Mouse (Mus musculus) spleen, adult 2 months (tissue): Measurements from ENCODE around the gene Gulp1. TPM values are rescaled to one million over a fixed set of nuclear protein-coding genes. Genes with fewer than 3 reads are reported as not detected.

Source experiments
- DNase-seq, 2 experiments: peaks; one replicate each; pipeline versions ENCODE4 v3.0.0 to v3.0.0-alpha.2; 2012 to 2021; ENCODE audit warnings: low spot score in 2 of 2, low read depth in 1 of 2
- H3K27ac ChIP-seq: fragments of 200-500 bp; 2 replicates; pipeline ENCODE4 v1.5.1; 2012; ENCODE audit warnings: low read length, inconsistent platforms; ENCODE audit not compliant: insufficient read depth
- H3K27me3 ChIP-seq: fragments of 200-500 bp; 2 replicates; pipeline ENCODE4 v1.6.1; 2012; ENCODE audit warnings: mild to moderate bottlenecking, moderate library complexity, low read length, inconsistent platforms; ENCODE audit not compliant: control insufficient read depth, insufficient read depth
- H3K36me3 ChIP-seq: fragments of 200-500 bp; 2 replicates; pipeline ENCODE4 v1.6.1; 2012; ENCODE audit warnings: mild to moderate bottlenecking, low read length, inconsistent platforms; ENCODE audit not compliant: control insufficient read depth, insufficient read depth
- H3K4me1 ChIP-seq: fragments of 200-500 bp; 2 replicates; pipeline ENCODE4 v1.6.1; 2011; ENCODE audit warnings: inconsistent platforms; ENCODE audit not compliant: control insufficient read depth, insufficient read depth, insufficient read length
- H3K4me3 ChIP-seq: fragments of 200-500 bp; 2 replicates; pipeline ENCODE4 v1.5.1; 2011; ENCODE audit warnings: mild to moderate bottlenecking, inconsistent platforms; ENCODE audit not compliant: insufficient read depth, insufficient read length; ENCODE audit errors: extremely low read depth
- CTCF ChIP-seq: fragments of 200-500 bp; IDR thresholded peaks from 2 replicates; pipeline ENCODE4 v1.5.1; 2011; ENCODE audit warnings: mild to moderate bottlenecking, inconsistent platforms; ENCODE audit not compliant: insufficient read depth, insufficient read length, insufficient replicate concordance; ENCODE audit errors: extremely low read depth
- POLR2A ChIP-seq: fragments of 200-500 bp; IDR thresholded peaks from 2 replicates; pipeline ENCODE4 v1.6.1; 2011; ENCODE audit warnings: low read depth, low read length, inconsistent platforms
- WGBS: fragments of 180-500 bp; shearing (Covaris S2); methylation state at CpG from one replicate; pipeline ENCODE4 v1.1.7; 2018; 5-methylcytosine and 5-hydroxymethylcytosine counted together
- polyA plus RNA-seq: library from polyadenylated mRNA; depleted of rRNA; stranded (reverse); fragments of >200 nt; gene quantifications from 2 replicates; pipeline ENCODE4 v1.2.3, GENCODE M21; 2012; rRNA removed

Gulp1 gene
- polyA plus RNA-seq, result 1.7 and 1.9 TPM in 2 replicates

DNA sequence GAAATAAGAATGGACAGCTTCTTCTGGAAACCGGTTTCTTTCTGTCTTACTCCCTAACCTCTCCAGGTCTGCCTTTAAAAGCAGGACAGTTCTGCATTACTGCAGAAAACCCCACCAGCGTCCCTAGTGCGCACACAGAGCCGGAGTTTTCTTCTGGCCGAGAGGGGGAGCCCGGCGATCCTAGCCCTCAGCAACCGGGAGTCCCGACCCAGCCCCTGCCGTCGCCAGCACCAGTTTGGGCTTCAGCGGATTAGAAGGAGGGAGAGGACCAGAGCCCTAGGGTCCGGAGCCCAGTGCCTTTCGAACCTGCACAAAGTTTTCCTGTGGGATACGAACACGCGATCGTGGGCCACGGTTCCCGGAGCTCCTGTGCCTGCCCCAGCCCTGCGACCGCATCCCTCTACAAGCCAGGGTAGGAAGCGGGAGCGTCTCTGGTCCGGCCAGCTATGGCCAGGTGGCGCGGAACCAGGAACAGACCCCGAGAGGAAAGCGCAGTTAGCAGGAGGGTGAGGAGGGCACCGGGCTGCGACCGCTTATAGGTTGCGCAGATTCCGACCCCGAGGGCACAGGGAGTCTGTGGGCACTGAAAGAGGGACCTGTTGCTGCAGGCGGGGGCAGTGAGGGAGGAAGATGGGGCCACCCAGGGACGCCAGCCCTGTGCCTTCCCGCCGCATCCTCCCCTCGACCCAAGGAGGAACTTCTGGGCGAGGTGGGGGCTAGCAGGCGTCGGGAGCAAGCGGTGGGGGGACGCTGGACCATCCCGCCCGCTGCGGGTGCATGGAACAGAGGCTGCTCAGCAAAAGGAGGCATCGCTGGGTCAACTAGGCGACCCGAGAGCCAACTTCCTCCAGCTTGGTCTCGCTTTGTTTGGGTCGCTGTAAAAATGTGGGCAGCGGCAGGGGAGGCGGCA is at the start of gene Gulp1:
Gene Gulp1, plus strand, starts transcription at position 51 of the 910 bp plus-strand sequence.
- peak in 1 of 2 experiments; percentile 3 for DNase-seq

GRCm38 (mm10) chr1:44550261-44550660 is 1.1 kb upstream of the Gulp1 start:
- H3K4me1 ChIP-seq, result no peaks in the 10 kb centered on the region
- no peak overlapping the region for H3K4me3 ChIP-seq
- no peak for DNase-seq
- 87% methylated on average over 6 of the region's 6 CpGs for WGBS
- no peak for TF ChIP-seq POLR2A
- TF ChIP-seq CTCF, result no peak
- H3K36me3 ChIP-seq, result no peaks in the 10 kb centered on the region
- no peak overlapping the region for H3K27ac ChIP-seq
- peaks cover 4% of the 10 kb centered on the region; the same call in 1 of the 2 replicates for H3K27me3 ChIP-seq

More for the DNA sequence above, at the start of gene Gulp1:
- no peak for TF ChIP-seq CTCF
- Histone ChIP-seq H3K4me3 (peak within 1 kb of the TSS; percentile 55), H3K36me3 (no peaks in the 10 kb centered on the region), H3K4me1 (no peaks in the 10 kb centered on the region), H3K27me3 (peaks cover 4% of the 10 kb centered on the region; the same call in 1 of the 2 replicates), H3K27ac (peak within 1 kb of the TSS; percentile 61)
- 2% methylated on average over 55 of the region's 55 CpGs for WGBS

DNA sequence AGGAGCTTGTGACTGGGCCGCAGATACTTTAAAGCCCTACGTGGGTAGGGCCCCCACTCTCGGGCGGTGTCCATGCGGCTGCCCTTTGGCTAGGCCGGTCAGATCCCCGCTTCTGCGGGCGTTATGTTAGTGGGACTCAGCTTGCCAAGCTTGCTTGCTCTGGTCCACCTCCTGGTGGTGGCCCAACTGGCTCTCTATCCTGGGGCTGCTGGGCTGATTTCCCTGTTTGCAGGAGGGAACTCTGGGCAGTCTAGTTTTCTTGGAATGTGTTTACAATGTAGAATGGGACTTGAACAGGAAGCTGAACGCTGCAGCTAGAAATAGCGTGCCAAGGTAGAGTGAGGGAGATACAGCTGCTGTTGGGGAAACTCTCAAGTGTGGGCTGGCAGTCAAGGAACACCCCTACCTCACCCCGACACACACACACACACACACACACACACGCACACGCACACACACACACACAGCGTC is 1.1 kb downstream of the Gulp1 start:
- H3K27ac ChIP-seq, result peak overlapping the region; percentile 61
- H3K4me3 ChIP-seq, result peak overlapping the region; percentile 55
- TF ChIP-seq POLR2A, result no peak
- no peak for TF ChIP-seq CTCF
- WGBS, result 5% methylated on average over 15 of the region's 15 CpGs
- H3K36me3 ChIP-seq, result no peaks in the 10 kb centered on the region
- no peak for DNase-seq
- H3K4me1 ChIP-seq, result no peaks in the 10 kb centered on the region
- H3K27me3 ChIP-seq, result peaks cover 4% of the 10 kb centered on the region; the same call in 1 of the 2 replicates

- no peak for DNase-seq
- H3K27ac ChIP-seq, result no peak overlapping the region
- peaks cover 4% of the 10 kb centered on the region; the same call in 1 of the 2 replicates for H3K27me3 ChIP-seq
- peak overlapping the region; percentile 4; the same call in 1 of the 2 replicates for H3K4me3 ChIP-seq
- 76% methylated on average over 6 of the region's 6 CpGs for WGBS
- H3K4me1 ChIP-seq, result no peaks in the 10 kb centered on the region
- no peaks in the 10 kb centered on the region for H3K36me3 ChIP-seq
- no peak for TF ChIP-seq POLR2A
- no peak for TF ChIP-seq CTCF
These were observed 2.0 kb downstream of the Gulp1 start for GRCm38 (mm10) chr1:44553166-44553898.

DNA sequence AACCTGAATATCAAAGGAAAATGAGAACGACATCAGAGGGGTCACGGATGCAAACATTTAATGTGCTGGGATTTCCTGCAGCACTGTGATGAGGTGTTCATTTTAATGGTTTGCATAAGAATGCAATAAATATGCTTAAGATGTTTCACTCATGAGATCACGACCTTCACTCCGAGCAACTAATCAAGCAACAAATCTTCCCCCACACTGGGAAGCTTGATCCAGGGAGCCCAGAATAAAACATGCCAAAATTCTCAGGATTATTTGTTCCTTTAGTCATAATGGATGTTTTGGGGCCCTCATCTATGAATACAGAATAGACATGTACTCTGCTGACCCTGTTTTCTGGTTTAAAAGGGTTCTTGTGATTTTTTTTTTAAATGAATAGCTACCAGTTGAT is 16.1 kb downstream of the Gulp1 start:
- Histone ChIP-seq H3K27ac (no peak overlapping the region), H3K27me3 (no peaks in the 10 kb centered on the region), H3K4me3 (no peak overlapping the region), H3K36me3 (no peaks in the 10 kb centered on the region), H3K4me1 (no peaks in the 10 kb centered on the region)
- TF ChIP-seq POLR2A, result no peak
- TF ChIP-seq CTCF, result no peak
- no peak for DNase-seq
- WGBS, result 93% methylated on average over 4 of the region's 4 CpGs

DNA sequence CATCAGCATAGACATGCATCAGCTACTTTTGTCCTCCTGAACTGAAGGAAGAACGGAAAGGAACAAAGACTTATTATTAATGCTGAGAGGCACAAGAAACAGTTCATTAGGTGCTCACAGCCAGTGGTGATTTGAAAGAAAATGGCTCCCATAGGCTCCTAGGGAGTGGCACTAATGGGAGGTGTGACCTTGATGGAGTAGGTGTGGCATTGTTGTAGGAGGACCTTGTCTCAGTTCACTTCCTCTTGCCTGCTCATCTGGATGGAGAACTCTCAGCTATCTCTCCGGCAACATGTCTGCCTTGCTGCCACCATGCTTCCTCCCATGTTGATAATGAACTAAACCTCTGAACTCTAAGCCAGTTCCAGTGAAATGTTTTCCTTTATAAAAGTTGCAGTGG is 17.0 kb downstream of the Gulp1 start:
- H3K27ac ChIP-seq, result no peak overlapping the region
- WGBS, result 85% methylated on average over 2 of the region's 2 CpGs
- DNase-seq, result no peak

More for the DNA sequence above, 17.0 kb downstream of the Gulp1 start:
- Histone ChIP-seq H3K4me1 (no peaks in the 10 kb centered on the region), H3K36me3 (no peaks in the 10 kb centered on the region), H3K27me3 (no peaks in the 10 kb centered on the region), H3K4me3 (no peak overlapping the region)
- TF ChIP-seq POLR2A (no peak), CTCF (no peak)
